Mouse (Mus musculus) cerebellum, postnatal 25 days (tissue): ENCODE data around the gene Edc3.

Source experiments
- DNase-seq, 2 experiments: peaks; one replicate each; pipeline ENCODE4 v3.0.0; 2021; ENCODE audit warnings: mixed read lengths in 2 of 2

The Edc3 gene

GRCm38 (mm10) chr9:57708068-57708719, at the start of gene Edc3:
Gene Edc3, plus strand, starts transcription at chr9:57708540.
- DNase-seq, result peak; percentile 86 to 92

- DNase-seq, result no peak
These were observed 49.4 kb upstream of the Edc3 start for GRCm38 (mm10) chr9:57658970-57659369.

- DNase-seq, result peak; percentile 81 to 85
These were observed 48.6 kb upstream of the Edc3 start for GRCm38 (mm10) chr9:57659774-57660173.

- no peak for DNase-seq
These were observed 47.8 kb upstream of the Edc3 start for GRCm38 (mm10) chr9:57660501-57660900.

- DNase-seq, result no peak
These were observed 46.8 kb upstream of the Edc3 start for GRCm38 (mm10) chr9:57661552-57661951.

GRCm38 (mm10) chr9:57664616-57665015, 43.7 kb upstream of the Edc3 start:
- no peak for DNase-seq

GRCm38 (mm10) chr9:57666536-57666935, 41.8 kb upstream of the Edc3 start:
- no peak for DNase-seq

- no peak for DNase-seq
These were observed 41.2 kb upstream of the Edc3 start for GRCm38 (mm10) chr9:57667136-57667535.

GRCm38 (mm10) chr9:57667817-57668216, 40.5 kb upstream of the Edc3 start:
- DNase-seq, result no peak

GRCm38 (mm10) chr9:57668277-57668676, 40.1 kb upstream of the Edc3 start:
- no peak for DNase-seq

- DNase-seq, result no peak
These were observed 38.8 kb upstream of the Edc3 start for GRCm38 (mm10) chr9:57669566-57669965.

GRCm38 (mm10) chr9:57671037-57671436, 37.3 kb upstream of the Edc3 start:
- DNase-seq, result no peak

GRCm38 (mm10) chr9:57671500-57671899, 36.8 kb upstream of the Edc3 start:
- no peak for DNase-seq

GRCm38 (mm10) chr9:57681411-57681810, 26.9 kb upstream of the Edc3 start:
- DNase-seq, result no peak

- DNase-seq, result no peak
These were observed 24.8 kb upstream of the Edc3 start, which contains the start of gene Cyp1a2 for GRCm38 (mm10) chr9:57683520-57683919. Gene Cyp1a2, minus strand, starts transcription at chr9:57683703.

- DNase-seq, result no peak
These were observed 22.3 kb upstream of the Edc3 start for GRCm38 (mm10) chr9:57686011-57686410.

GRCm38 (mm10) chr9:57687751-57688150, 20.6 kb upstream of the Edc3 start, which contains the start of gene Cyp1a1:
Gene Cyp1a1, plus strand, starts transcription at chr9:57687928.
- DNase-seq, result no peak

GRCm38 (mm10) chr9:57688158-57688557, 20.2 kb upstream of the Edc3 start:
- no peak for DNase-seq

- DNase-seq, result no peak
These were observed 19.7 kb upstream of the Edc3 start for GRCm38 (mm10) chr9:57688606-57689005.

- no peak for DNase-seq
These were observed 14.2 kb upstream of the Edc3 start for GRCm38 (mm10) chr9:57694108-57694507.

GRCm38 (mm10) chr9:57696380-57697285, 11.7 kb upstream of the Edc3 start:
- DNase-seq, result peak; percentile 76 to 83

- no peak for DNase-seq
These were observed 11.0 kb upstream of the Edc3 start for GRCm38 (mm10) chr9:57697380-57697779.

GRCm38 (mm10) chr9:57698466-57699150, 9.7 kb upstream of the Edc3 start:
- DNase-seq, result no peak
